Mouse (Mus musculus): ENCODE measurements at regions not wholly inside any gene's neighbourhood (a gene's known extent, or its start where the extent isn't known, plus 50 kb on each side); places are given as distances from the start of the nearest gene placed in this dataset.

- no peaks in the 10 kb centered on the region for H3K36me3 ChIP-seq
- H3K27me3 ChIP-seq (replicated peaks), result peaks cover 4% of the 10 kb centered on the region; the same call in 1 of the 2 replicates
- no peaks in the 10 kb centered on the region; the same call in 1 of the 2 replicates for H3K9me3 ChIP-seq
- no peak overlapping the region for H3K4me2 ChIP-seq
- 63% methylated on average over 3 of the region's 3 CpGs for WGBS
- H3K4me1 ChIP-seq, result no peaks in the 10 kb centered on the region
- no peak overlapping the region for H3K4me3 ChIP-seq
- no peak overlapping the region for H3K9ac ChIP-seq
- no peak for ATAC-seq (ENCODE audit: extremely low read depth, insufficient number of reproducible peaks, low FRiP score, low TSS enrichment)
- H3K27ac ChIP-seq (replicated peaks), result no peak overlapping the region
Observed at GRCm38 (mm10) chr1:189584831-189585230, 103.1 kb downstream of the Cenpf start.

- H3K36me3 ChIP-seq, result no peaks in the 10 kb centered on the region
- 0 out of 2 replicates have a peak, but pooled peaks cover 7% of the 10 kb centered on the region for H3K4me1 ChIP-seq
- no peak overlapping the region for H3K9ac ChIP-seq
- WGBS, result 74% methylated on average over 4 of the region's 4 CpGs
- H3K9me3 ChIP-seq, result no peaks in the 10 kb centered on the region
- H3K27me3 ChIP-seq (replicated peaks), result peaks cover 4% of the 10 kb centered on the region; the same call in 1 of the 2 replicates
- H3K27ac ChIP-seq (replicated peaks), result no peak overlapping the region
- H3K4me3 ChIP-seq, result no peak overlapping the region
- no peak for ATAC-seq (ENCODE audit: extremely low read depth, insufficient number of reproducible peaks, low FRiP score, low TSS enrichment)
- H3K4me2 ChIP-seq, result peak overlapping the region; percentile 48; the same call in 1 of the 2 replicates
Observed at GRCm38 (mm10) chr1:189581427-189581826, 106.5 kb downstream of the Cenpf start.

GRCm38 (mm10) chr1:189579358-189579757 is 108.5 kb downstream of the Cenpf start:
- Histone ChIP-seq H3K36me3 (no peaks in the 10 kb centered on the region), H3K4me3 (no peak overlapping the region), H3K27me3 (replicated peaks) (peaks cover 4% of the 10 kb centered on the region; the same call in 1 of the 2 replicates), H3K9ac (no peak overlapping the region), H3K4me1 (0 out of 2 replicates have a peak, but pooled peaks cover 7% of the 10 kb centered on the region), H3K27ac (replicated peaks) (no peak overlapping the region), H3K9me3 (no peaks in the 10 kb centered on the region), H3K4me2 (no peak overlapping the region)
- no peak for ATAC-seq (ENCODE audit: extremely low read depth, insufficient number of reproducible peaks, low FRiP score, low TSS enrichment)
- 60% methylated on average over 2 of the region's 2 CpGs for WGBS

DNA sequence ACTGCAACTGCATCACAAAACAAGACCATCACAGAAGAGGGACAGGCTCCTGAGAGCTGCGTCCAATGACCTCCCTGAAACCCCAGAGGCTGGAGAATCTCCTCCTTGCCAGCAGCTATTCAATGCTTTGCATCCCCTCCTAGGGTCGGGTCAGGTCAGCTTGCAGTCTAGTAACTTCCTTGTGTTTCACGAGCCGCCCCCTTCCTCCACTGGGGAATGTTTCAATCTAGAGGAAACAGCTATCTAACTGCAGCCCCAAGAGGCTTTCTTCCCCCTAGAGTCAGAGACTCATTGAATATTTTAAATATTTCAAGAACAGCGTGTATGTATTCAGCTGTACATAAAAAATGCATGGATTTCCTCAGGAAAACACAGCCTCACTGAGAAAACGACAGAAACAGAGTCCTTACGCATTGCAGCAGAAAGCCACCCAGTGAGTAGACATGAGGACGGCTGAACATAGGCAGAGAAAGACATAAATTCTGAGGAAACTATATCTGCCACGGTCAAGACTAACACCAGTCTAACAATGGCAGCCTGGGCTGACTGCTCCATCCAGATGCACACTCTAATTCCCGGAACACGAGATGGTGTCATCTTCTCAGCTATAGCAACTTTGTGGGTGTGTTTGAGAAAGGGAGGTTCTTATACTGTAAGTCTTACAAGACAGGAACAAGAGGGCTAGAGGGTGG is 111.4 kb downstream of the Cenpf start:
- 0 out of 2 replicates have a peak, but pooled peaks cover 7% of the 10 kb centered on the region for H3K4me1 ChIP-seq
- WGBS, result 46% methylated on average over 11 of the region's 11 CpGs
- no peak overlapping the region for H3K4me3 ChIP-seq
- no peak for ATAC-seq (ENCODE audit: extremely low read depth, insufficient number of reproducible peaks, low FRiP score, low TSS enrichment)
- H3K4me2 ChIP-seq, result no peak overlapping the region
- peaks cover 4% of the 10 kb centered on the region; the same call in 1 of the 2 replicates for H3K27me3 ChIP-seq (replicated peaks)
- H3K9ac ChIP-seq, result no peak overlapping the region
- H3K27ac ChIP-seq (replicated peaks), result peak overlapping the region; percentile 51
- no peaks in the 10 kb centered on the region for H3K36me3 ChIP-seq
- H3K9me3 ChIP-seq, result no peaks in the 10 kb centered on the region

DNA sequence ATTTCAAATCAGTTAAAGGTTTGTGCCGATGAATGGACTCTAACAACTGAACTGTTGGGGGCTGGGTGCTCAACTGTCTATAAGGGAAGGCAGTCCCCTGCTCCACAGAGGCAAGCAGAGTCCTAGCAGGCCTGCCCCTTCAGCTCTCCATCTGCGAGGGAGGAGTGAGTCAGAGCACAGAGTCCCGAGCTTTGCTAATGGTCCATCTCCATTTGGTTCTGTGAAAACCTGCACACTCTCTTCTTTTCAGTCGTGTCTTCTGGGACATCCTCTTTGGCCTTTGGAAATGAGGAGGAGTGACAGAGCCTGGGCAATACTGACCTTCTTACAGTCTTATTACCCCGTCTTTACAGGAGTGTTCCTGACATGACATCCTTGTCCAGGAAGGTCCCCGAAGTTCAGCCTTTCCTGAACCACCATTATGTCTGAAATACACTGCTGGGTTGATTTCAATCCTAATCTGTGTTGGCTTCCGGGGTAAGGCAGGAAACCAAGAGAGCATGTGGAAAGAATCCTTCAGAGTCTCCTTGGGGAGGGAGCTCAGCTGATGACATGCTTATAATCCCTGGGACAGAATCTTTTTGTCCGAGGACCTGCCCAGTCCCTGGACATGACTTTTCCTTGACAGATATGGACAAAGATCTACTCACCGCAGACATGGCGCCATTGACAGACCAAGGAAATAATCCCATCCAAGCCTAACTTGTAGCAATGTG is 112.2 kb downstream of the Cenpf start:
- H3K4me1 ChIP-seq, result 0 out of 2 replicates have a peak, but pooled peaks cover 7% of the 10 kb centered on the region
- no peaks in the 10 kb centered on the region for H3K36me3 ChIP-seq
- H3K27ac ChIP-seq (replicated peaks), result peak overlapping the region; percentile 22; the same call in 1 of the 2 replicates
- H3K27me3 ChIP-seq (replicated peaks), result no peaks in the 10 kb centered on the region; the same call in 1 of the 2 replicates
- no peak overlapping the region for H3K9ac ChIP-seq
- ATAC-seq (ENCODE audit: extremely low read depth, insufficient number of reproducible peaks, low FRiP score, low TSS enrichment), result no peak
- H3K4me3 ChIP-seq, result no peak overlapping the region
- no peaks in the 10 kb centered on the region for H3K9me3 ChIP-seq
- no peak overlapping the region for H3K4me2 ChIP-seq
- WGBS, result 67% methylated on average over 10 of the region's 10 CpGs

GRCm38 (mm10) chr1:189566491-189566890 is 121.4 kb downstream of the Cenpf start:
- H3K9ac ChIP-seq, result no peak overlapping the region
- no peaks in the 10 kb centered on the region for H3K36me3 ChIP-seq
- H3K9me3 ChIP-seq, result no peaks in the 10 kb centered on the region
- WGBS, result 31% methylated on average over 7 of the region's 7 CpGs
- H3K4me2 ChIP-seq, result no peak overlapping the region
- H3K27me3 ChIP-seq (replicated peaks), result no peaks in the 10 kb centered on the region
- H3K4me3 ChIP-seq, result no peak overlapping the region
- ATAC-seq (ENCODE audit: extremely low read depth, insufficient number of reproducible peaks, low FRiP score, low TSS enrichment), result no peak
- H3K27ac ChIP-seq (replicated peaks), result no peak overlapping the region
- H3K4me1 ChIP-seq, result no peaks in the 10 kb centered on the region

DNA sequence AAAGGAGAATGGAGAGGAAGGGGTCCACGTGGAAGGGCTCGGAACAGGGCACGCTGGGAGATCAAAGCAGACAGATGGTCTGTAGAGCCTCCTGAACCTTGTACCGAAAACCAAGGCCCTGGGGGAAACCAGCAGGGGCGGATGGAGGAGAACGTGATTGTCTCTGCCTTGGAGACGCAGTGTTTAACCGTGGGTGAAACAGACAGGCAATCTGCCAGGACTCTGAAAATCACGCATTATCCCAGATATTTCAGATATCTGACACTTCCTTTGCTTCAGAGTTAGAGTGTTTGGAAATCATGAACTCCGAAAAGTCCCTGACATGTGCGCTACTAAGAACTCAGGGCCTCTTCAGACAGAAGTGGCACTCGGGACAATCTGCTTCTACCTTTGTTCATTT is 126.1 kb downstream of the Cenpf start:
- Histone ChIP-seq H3K9me3 (no peaks in the 10 kb centered on the region), H3K9ac (no peak overlapping the region), H3K27me3 (replicated peaks) (no peaks in the 10 kb centered on the region), H3K4me2 (no peak overlapping the region), H3K4me1 (no peaks in the 10 kb centered on the region), H3K36me3 (no peaks in the 10 kb centered on the region), H3K27ac (replicated peaks) (no peak overlapping the region), H3K4me3 (no peak overlapping the region)
- ATAC-seq (ENCODE audit: extremely low read depth, insufficient number of reproducible peaks, low FRiP score, low TSS enrichment), result no peak
- 76% methylated on average over 12 of the region's 12 CpGs for WGBS

DNA sequence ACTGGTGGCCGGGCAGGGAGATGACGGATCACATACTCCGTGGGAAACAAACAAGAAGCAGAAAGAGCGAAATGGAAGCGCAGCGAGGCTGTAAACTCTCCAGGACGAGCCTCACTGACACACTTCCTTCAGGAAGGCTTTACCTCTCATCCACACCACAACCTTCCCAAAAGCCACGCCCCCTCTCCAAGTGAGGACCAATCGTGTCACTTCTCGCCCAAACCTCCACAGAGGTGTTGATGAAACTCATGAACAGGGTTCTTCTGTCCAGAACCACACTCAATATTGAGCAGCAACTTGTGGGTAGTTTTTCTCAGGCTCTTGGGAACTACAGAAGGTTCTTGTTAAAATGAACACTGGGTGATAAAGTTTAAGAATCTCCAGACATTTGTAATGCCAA is 127.3 kb downstream of the Cenpf start:
- 31% methylated on average over 10 of the region's 10 CpGs for WGBS
- H3K27me3 ChIP-seq (replicated peaks), result no peaks in the 10 kb centered on the region
- H3K27ac ChIP-seq (replicated peaks), result no peak overlapping the region
- H3K9ac ChIP-seq, result 0 out of 2 replicates have a peak overlapping the region, but pooled peaks have one; percentile 10
- peaks cover 3% of the 10 kb centered on the region for H3K9me3 ChIP-seq
- no peak overlapping the region for H3K4me3 ChIP-seq
- H3K4me1 ChIP-seq, result no peaks in the 10 kb centered on the region
- ATAC-seq (ENCODE audit: extremely low read depth, insufficient number of reproducible peaks, low FRiP score, low TSS enrichment), result no peak
- no peaks in the 10 kb centered on the region for H3K36me3 ChIP-seq
- peak overlapping the region; percentile 28 for H3K4me2 ChIP-seq

GRCm38 (mm10) chr1:189550851-189551250 is 137.0 kb downstream of the Cenpf start:
- Histone ChIP-seq H3K4me1 (no peaks in the 10 kb centered on the region), H3K9ac (no peak overlapping the region), H3K4me3 (no peak overlapping the region), H3K27me3 (replicated peaks) (no peaks in the 10 kb centered on the region), H3K36me3 (no peaks in the 10 kb centered on the region), H3K27ac (replicated peaks) (no peak overlapping the region), H3K9me3 (peaks cover 7% of the 10 kb centered on the region), H3K4me2 (no peak overlapping the region)
- ATAC-seq (ENCODE audit: extremely low read depth, insufficient number of reproducible peaks, low FRiP score, low TSS enrichment), result no peak
- 82% methylated on average over 9 of the region's 9 CpGs for WGBS

GRCm38 (mm10) chr1:189532834-189533233 is 130.8 kb upstream of the Kcnk2 start:
- Histone ChIP-seq H3K4me2 (no peak overlapping the region), H3K36me3 (no peaks in the 10 kb centered on the region), H3K9me3 (no peaks in the 10 kb centered on the region), H3K4me1 (no peaks in the 10 kb centered on the region), H3K4me3 (no peak overlapping the region), H3K27me3 (replicated peaks) (no peaks in the 10 kb centered on the region), H3K27ac (replicated peaks) (no peak overlapping the region), H3K9ac (no peak overlapping the region)
- ATAC-seq (ENCODE audit: extremely low read depth, insufficient number of reproducible peaks, low FRiP score, low TSS enrichment), result no peak
- WGBS, result 89% methylated on average over 2 of the region's 2 CpGs

- WGBS, result 82% methylated on average over 5 of the region's 5 CpGs
- no peak overlapping the region for H3K4me2 ChIP-seq
Observed at GRCm38 (mm10) chr1:189526329-189526728, 124.3 kb upstream of the Kcnk2 start.

More at GRCm38 (mm10) chr1:189526329-189526728, 124.3 kb upstream of the Kcnk2 start:
- ATAC-seq (ENCODE audit: extremely low read depth, insufficient number of reproducible peaks, low FRiP score, low TSS enrichment), result no peak
- H3K27me3 ChIP-seq (replicated peaks), result no peaks in the 10 kb centered on the region
- H3K9ac ChIP-seq, result no peak overlapping the region
- no peak overlapping the region for H3K27ac ChIP-seq (replicated peaks)
- H3K4me3 ChIP-seq, result no peak overlapping the region
- H3K9me3 ChIP-seq, result no peaks in the 10 kb centered on the region
- H3K4me1 ChIP-seq, result no peaks in the 10 kb centered on the region
- H3K36me3 ChIP-seq, result no peaks in the 10 kb centered on the region
